Mouse (Mus musculus) CH12.LX (cell line): ENCODE results near the gene Cxcl16. TPM values are rescaled to one million over a fixed set of nuclear protein-coding genes. Genes with fewer than 3 reads are reported as not detected.

Experiments
- DNase-seq: peaks from one replicate; pipeline ENCODE4 v3.0.0-alpha.2; 2013; ENCODE audit errors: extremely low read depth
- H3K27ac ChIP-seq: 2 replicates; pipeline ENCODE4 v1.5.1; 2012; ENCODE audit warnings: low read depth, mild to moderate bottlenecking, control low read depth, moderate library complexity; ENCODE audit not compliant: insufficient read depth
- H3K27me3 ChIP-seq: replicated peaks from 2 replicates; pipeline ENCODE3; 2012; ENCODE audit warnings: inconsistent platforms
- H3K36me3 ChIP-seq, 2 experiments: replicated peaks in 1 of 2; 2 replicates each; pipeline versions ENCODE3 to v1.6.1; 2012; ENCODE audit warnings: inconsistent platforms in 1 of 2, low read length in 1 of 2, mild to moderate bottlenecking in 1 of 2, mixed read lengths in 1 of 2, moderate library complexity in 1 of 2; ENCODE audit not compliant: control insufficient read depth in 1 of 2, insufficient read depth in 1 of 2
- H3K4me1 ChIP-seq, 2 experiments: 2 replicates each; pipeline ENCODE4 v1.6.1; 2012; ENCODE audit warnings: inconsistent platforms in 1 of 2, moderate library complexity in 1 of 2; ENCODE audit not compliant: insufficient read depth in 2 of 2, control insufficient read depth in 1 of 2
- H3K4me2 ChIP-seq: 2 replicates; pipeline ENCODE4 v1.6.1; 2012; ENCODE audit warnings: low read depth, mild to moderate bottlenecking, control low read depth; ENCODE audit not compliant: poor library complexity, insufficient read depth, severe bottlenecking
- H3K4me3 ChIP-seq, 3 experiments: fragments of 150-350 bp in 1 of 3; sonication (generic) in 1 of 3; replicated peaks in 1 of 3; 2 replicates each; pipeline versions ENCODE3 to v1.5.1; 2011 to 2012; ENCODE audit warnings: low read depth in 2 of 3, low read length in 2 of 3, mild to moderate bottlenecking in 2 of 3, moderate library complexity in 2 of 3, control low read depth in 1 of 3, improper control_type of control experiment in 1 of 3, inconsistent platforms in 1 of 3, mixed read lengths in 1 of 3; ENCODE audit not compliant: poor library complexity in 1 of 3
- H3K79me2 ChIP-seq: replicated peaks from 2 replicates; pipeline ENCODE4 v1.6.1; 2012; ENCODE audit warnings: mild to moderate bottlenecking, moderate library complexity; ENCODE audit not compliant: control insufficient read depth, poor library complexity, insufficient read depth, severe bottlenecking; ENCODE audit errors: extremely low read depth
- H3K9ac ChIP-seq: 2 replicates; pipeline ENCODE4 v1.6.1; 2012; ENCODE audit warnings: low read depth, mild to moderate bottlenecking, control low read depth, moderate library complexity; ENCODE audit not compliant: insufficient read depth
- H3K9me3 ChIP-seq: replicated peaks from 2 replicates; pipeline ENCODE3; 2012; ENCODE audit warnings: low read length, inconsistent platforms, mixed read lengths
- CHD1 ChIP-seq: IDR thresholded peaks from 2 replicates; pipeline ENCODE4 v1.6.1; 2012; ENCODE audit warnings: low read depth, low read length, improper control_type of control experiment, inconsistent platforms
- CTCF ChIP-seq, 2 experiments: IDR thresholded peaks in 1 of 2; conservative IDR thresholded peaks in 1 of 2; 2 replicates each; pipeline ENCODE4 v1.5.1; 2011 to 2012; ENCODE audit warnings: low read depth in 2 of 2, low read length in 2 of 2, improper control_type of control experiment in 1 of 2, inconsistent platforms in 1 of 2, mild to moderate bottlenecking in 1 of 2, moderate library complexity in 1 of 2
- ELF1 ChIP-seq: IDR thresholded peaks from 2 replicates; pipeline ENCODE4 v1.6.1; 2014; ENCODE audit warnings: low read depth, mild to moderate bottlenecking, inconsistent platforms, low read length, improper control_type of control experiment
- EP300 ChIP-seq: IDR thresholded peaks from 2 replicates; pipeline ENCODE4 v1.6.1; 2011; ENCODE audit warnings: low read length, improper control_type of control experiment
- ETS1 ChIP-seq: conservative IDR thresholded peaks from 2 replicates; pipeline ENCODE4 v1.6.1; 2012; ENCODE audit warnings: low read depth, mild to moderate bottlenecking, inconsistent platforms, low read length, improper control_type of control experiment, moderate library complexity
- GABPA ChIP-seq: IDR thresholded peaks from 2 replicates; pipeline ENCODE4 v1.6.1; 2012; ENCODE audit warnings: low read depth, low read length, improper control_type of control experiment, inconsistent platforms; ENCODE audit not compliant: insufficient replicate concordance
- HCFC1 ChIP-seq: IDR thresholded peaks from 2 replicates; pipeline ENCODE4 v1.6.1; 2012; ENCODE audit warnings: low read depth, mild to moderate bottlenecking, inconsistent platforms, low read length, improper control_type of control experiment
- IRF4 ChIP-seq: IDR thresholded peaks from 2 replicates; pipeline ENCODE4 v1.6.1; 2014; ENCODE audit warnings: low read depth, mild to moderate bottlenecking, inconsistent platforms, low read length, improper control_type of control experiment
- JUN ChIP-seq: IDR thresholded peaks from 2 replicates; pipeline ENCODE4 v1.6.1; 2011; ENCODE audit warnings: low read depth, mild to moderate bottlenecking, low read length, improper control_type of control experiment, moderate library complexity; ENCODE audit not compliant: insufficient read depth
- KAT2A ChIP-seq: IDR thresholded peaks from 2 replicates; pipeline ENCODE4 v1.6.1; 2012; ENCODE audit warnings: low read length, improper control_type of control experiment, inconsistent platforms; ENCODE audit not compliant: insufficient replicate concordance
- MAFK ChIP-seq: IDR thresholded peaks from 2 replicates; pipeline ENCODE4 v1.6.1; 2011; ENCODE audit warnings: low read length, improper control_type of control experiment; ENCODE audit not compliant: insufficient replicate concordance
- MAX ChIP-seq: IDR thresholded peaks from 2 replicates; pipeline ENCODE4 v1.6.1; 2011; ENCODE audit warnings: low read length, improper control_type of control experiment
- MAZ ChIP-seq: IDR thresholded peaks from 2 replicates; pipeline ENCODE4 v1.6.1; 2012; ENCODE audit warnings: low read depth, mild to moderate bottlenecking, inconsistent platforms, low read length, improper control_type of control experiment, moderate library complexity
- MYC ChIP-seq: IDR thresholded peaks from 2 replicates; pipeline ENCODE4 v1.6.1; 2011; ENCODE audit warnings: low read depth, mild to moderate bottlenecking, improper control_type of control experiment, low read length
- NELFE ChIP-seq: IDR thresholded peaks from 2 replicates; pipeline ENCODE4 v1.6.1; 2011; ENCODE audit warnings: low read depth, low read length, improper control_type of control experiment
- NRF1 ChIP-seq: IDR thresholded peaks from 2 replicates; pipeline ENCODE4 v1.6.1; 2014; ENCODE audit warnings: low read depth, mild to moderate bottlenecking, inconsistent platforms, low read length, improper control_type of control experiment, moderate library complexity
- PAX5 ChIP-seq: IDR thresholded peaks from 2 replicates; pipeline ENCODE4 v1.6.1; 2012; ENCODE audit warnings: low read length, inconsistent platforms, mixed read lengths
- POLR2A ChIP-seq: IDR thresholded peaks from 2 replicates; pipeline ENCODE4 v1.6.1; 2011; ENCODE audit warnings: low read depth, mild to moderate bottlenecking, improper control_type of control experiment, low read length
- POLR2AphosphoS2 ChIP-seq: IDR thresholded peaks from 2 replicates; pipeline ENCODE4 v1.6.1; 2011; ENCODE audit warnings: low read depth, low read length, improper control_type of control experiment
- RAD21 ChIP-seq: IDR thresholded peaks from 2 replicates; pipeline ENCODE4 v1.6.1; 2011; ENCODE audit warnings: low read depth, mild to moderate bottlenecking, low read length, improper control_type of control experiment, moderate library complexity
- RCOR1 ChIP-seq: conservative IDR thresholded peaks from 2 replicates; pipeline ENCODE4 v1.6.1; 2012; ENCODE audit warnings: low read depth, mild to moderate bottlenecking, inconsistent platforms, low read length, improper control_type of control experiment
- SIN3A ChIP-seq: IDR thresholded peaks from 2 replicates; pipeline ENCODE4 v1.6.1; 2012; ENCODE audit warnings: low read length, improper control_type of control experiment, inconsistent platforms
- TBP ChIP-seq: conservative IDR thresholded peaks from 2 replicates; pipeline ENCODE4 v1.6.1; 2011; ENCODE audit warnings: low read depth, low read length, improper control_type of control experiment
- TCF12 ChIP-seq: IDR thresholded peaks from 2 replicates; pipeline ENCODE4 v1.6.1; 2014; ENCODE audit warnings: low read depth, mild to moderate bottlenecking, inconsistent platforms, low read length, improper control_type of control experiment
- USF1 ChIP-seq: IDR thresholded peaks from 2 replicates; pipeline ENCODE4 v1.6.1; 2014; ENCODE audit warnings: low read depth, mild to moderate bottlenecking, inconsistent platforms, low read length, improper control_type of control experiment
- USF2 ChIP-seq: conservative IDR thresholded peaks from 2 replicates; pipeline ENCODE4 v1.6.1; 2011; ENCODE audit warnings: low read depth, low read length, improper control_type of control experiment
- ZC3H11A ChIP-seq: IDR thresholded peaks from 2 replicates; pipeline ENCODE4 v1.6.1; 2012; ENCODE audit warnings: low read depth, mild to moderate bottlenecking, inconsistent platforms, low read length, improper control_type of control experiment
- ZKSCAN1 ChIP-seq: IDR thresholded peaks from 2 replicates; pipeline ENCODE4 v1.6.1; 2012; ENCODE audit warnings: low read depth, inconsistent platforms, low read length, improper control_type of control experiment, borderline replicate concordance
- dilution Hi-C: fragments of 300-500 bp; cut with MboI; formaldehyde crosslinking; loops from 2 replicates; pipeline ENCODE4 v1.14.3; 2020; ENCODE audit warnings: low sequenced_read_pairs; ENCODE audit not compliant: extremely low pct_unique_long_range_greater_than_20kb, extremely low pct_ligation_motif_present
- in situ Hi-C: fragments of 300-500 bp; cut with MboI; formaldehyde crosslinking; loops from 3 replicates; pipeline ENCODE4 v1.14.3; 2019; ENCODE audit warnings: low sequenced_read_pairs, low pct_ligation_motif_present, low pct_unique_long_range_greater_than_20kb, mixed read lengths
- polyA plus RNA-seq: library from polyadenylated mRNA; unstranded; fragments of >175 nt; gene quantifications from 2 replicates; pipeline ENCODE4 v1.2.1, GENCODE M21; 2012; ENCODE audit warnings: low read depth; ENCODE audit not compliant: insufficient read length
- total RNA-seq, 2 experiments: library from RNA; depleted of rRNA; stranded (reverse); fragments of 300-350 nt in 1 of 2; fragments of >200 nt in 1 of 2; gene quantifications; 2 replicates each; pipeline ENCODE4 v1.2.3; 2012 to 2014

Gene Cxcl16
- total and polyA plus RNA-seq, 3 experiments: 0.04 to 0.56 TPM; not detected in 1

DNA sequence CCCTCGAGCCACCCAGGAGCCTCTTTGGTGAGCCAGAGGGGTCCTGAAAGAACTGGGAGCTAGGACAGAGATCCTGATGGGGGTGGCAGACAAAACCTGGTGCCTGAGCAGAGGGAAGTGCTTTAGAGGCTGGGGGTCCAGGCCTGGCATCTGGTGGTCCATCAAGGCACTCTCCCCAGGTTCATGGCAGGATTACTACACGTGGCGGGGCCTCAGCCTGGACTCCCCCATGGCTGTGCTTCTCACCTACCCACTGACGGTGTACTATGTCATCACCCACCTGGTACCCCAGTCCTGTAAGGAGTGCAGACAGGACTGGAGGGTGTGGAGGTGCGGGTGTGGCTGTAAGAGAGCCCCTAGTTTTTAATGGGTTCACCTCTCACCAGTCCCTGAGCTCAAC is 4.2 kb upstream of the Cxcl16 start:
- no peaks in the 10 kb centered on the region for H3K27me3 ChIP-seq
- dilution Hi-C loops: no loop called here

DNA sequence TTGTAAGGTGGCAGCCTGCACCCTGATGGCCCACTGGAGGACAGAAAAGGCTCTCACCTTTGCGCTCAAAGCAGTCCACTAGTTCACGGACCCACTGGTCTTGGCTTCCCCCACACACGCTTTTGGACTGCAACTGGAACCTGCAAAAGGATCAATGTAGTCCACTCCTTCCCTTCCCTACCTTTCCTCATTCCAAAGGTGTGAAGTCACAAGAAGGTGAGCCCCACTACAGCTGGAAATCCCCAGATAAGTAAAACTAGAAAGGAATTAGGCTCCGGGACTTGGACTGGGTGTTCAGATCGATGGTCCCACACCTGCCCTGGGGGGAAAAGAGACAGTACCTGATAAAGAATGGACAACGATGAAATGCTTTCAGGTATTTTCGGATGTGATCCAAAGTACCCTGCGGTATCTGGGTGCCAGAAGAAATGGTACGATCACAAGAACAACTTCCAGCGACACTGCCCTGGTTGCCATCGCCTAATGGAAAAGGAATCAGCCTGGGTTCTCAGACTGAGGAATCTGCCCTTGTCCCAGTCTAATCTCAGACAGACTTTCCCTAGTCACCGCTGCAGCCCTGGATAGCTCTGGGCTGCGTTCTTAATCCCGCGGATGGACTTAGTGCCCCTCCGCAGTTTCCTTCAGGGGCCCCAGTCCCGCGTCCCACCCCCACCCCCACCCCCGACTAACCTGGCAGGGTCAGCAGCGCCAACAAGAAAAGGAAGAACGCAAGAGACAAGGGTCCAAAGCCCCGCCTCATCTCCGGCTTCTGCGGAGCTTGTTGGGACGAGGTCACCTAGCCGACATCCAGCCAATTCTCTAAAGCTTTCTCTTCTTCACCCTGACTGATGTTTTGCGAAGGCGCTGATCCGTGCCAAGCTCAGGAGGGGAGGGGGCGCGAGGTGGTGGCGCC is 840 bp downstream of the Cxcl16 start, which contains the start of gene Zmynd15:
Gene Zmynd15 (plus strand): TSS at position 746 of the 913 bp plus-strand sequence.
- Histone ChIP-seq H3K27me3 (no peaks in the 10 kb centered on the region), H3K27ac (no peak within 1 kb of the TSS), H3K4me1 (peaks cover 0 to 22% of the 10 kb centered on the region in 2 experiments; a peak in 2 of 4 replicates), H3K36me3 (peaks cover 0 to 49% of the 10 kb centered on the region in 2 experiments), H3K4me3 (no peak within 1 kb of the TSS), H3K9ac (no peak within 1 kb of the TSS), H3K4me2 (no peak within 1 kb of the TSS), H3K9me3 (peaks cover 6% of the 10 kb centered on the region), H3K79me2 (0 out of 2 replicates have a peak, but pooled peaks cover under 1% of the 10 kb centered on the region)
- dilution Hi-C loops: no loop called here
- TF ChIP-seq ETS1: no peak
- TF ChIP-seq POLR2A: no peak
- TF ChIP-seq NRF1: no peak
- TF ChIP-seq ELF1: no peak
- TF ChIP-seq TBP: no peak
- no peak for TF ChIP-seq USF1
- no peak for TF ChIP-seq IRF4
- TF ChIP-seq MAFK: no peak
- TF ChIP-seq SIN3A: no peak
- TF ChIP-seq ZC3H11A: no peak
- TF ChIP-seq HCFC1: no peak
- no peak for TF ChIP-seq ZKSCAN1
- TF ChIP-seq NELFE: no peak
- TF ChIP-seq EP300: no peak
- TF ChIP-seq JUN: no peak
- TF ChIP-seq GABPA: no peak
- no peak for TF ChIP-seq PAX5
- TF ChIP-seq MAX: no peak
- TF ChIP-seq KAT2A: no peak
- TF ChIP-seq USF2: no peak
- DNase-seq: no peak
- in situ Hi-C loops: no loop called here

More for the DNA sequence above, 4.2 kb upstream of the Cxcl16 start:
- no peak overlapping the region for H3K9ac ChIP-seq
- peaks cover 6% of the 10 kb centered on the region for H3K9me3 ChIP-seq
- H3K36me3 ChIP-seq: peaks cover 0 to 9% of the 10 kb centered on the region in 2 experiments
- peaks cover 0 to 9% of the 10 kb centered on the region in 2 experiments; a peak in 1 of 4 replicates for H3K4me1 ChIP-seq
- no peak overlapping the region for H3K4me3 ChIP-seq
- H3K4me2 ChIP-seq: no peak overlapping the region
- H3K79me2 ChIP-seq: no peaks in the 10 kb centered on the region
- TF ChIP-seq RCOR1 (no peak), MYC (no peak), TCF12 (no peak), CTCF (conservative IDR thresholded peaks at IDR 0.05 in 1 of 2, IDR thresholded peaks at IDR 0.05 in 1 of 2; ENCODE audit: low read depth in 2 of 2, low read length in 2 of 2) (no peak), KAT2A (no peak), MAZ (no peak), CHD1 (no peak), PAX5 (no peak), POLR2AphosphoS2 (no peak), RAD21 (no peak)
- H3K27ac ChIP-seq: no peak overlapping the region
- DNase-seq: no peak
- in situ Hi-C loops: loop anchor here (5.0 kb wide), 1 partner anchor 38 kb away; no protein-coding TSS in a partner anchor
